Mouse (Mus musculus): ENCODE results near the gene Rassf8. TPM values are rescaled to one million over a fixed set of nuclear protein-coding genes. Genes with fewer than 3 reads are reported as not detected.

Rassf8 gene
- polyA plus RNA-seq, 1 experiment from 2014 or later = 3.8 TPM

DNA sequence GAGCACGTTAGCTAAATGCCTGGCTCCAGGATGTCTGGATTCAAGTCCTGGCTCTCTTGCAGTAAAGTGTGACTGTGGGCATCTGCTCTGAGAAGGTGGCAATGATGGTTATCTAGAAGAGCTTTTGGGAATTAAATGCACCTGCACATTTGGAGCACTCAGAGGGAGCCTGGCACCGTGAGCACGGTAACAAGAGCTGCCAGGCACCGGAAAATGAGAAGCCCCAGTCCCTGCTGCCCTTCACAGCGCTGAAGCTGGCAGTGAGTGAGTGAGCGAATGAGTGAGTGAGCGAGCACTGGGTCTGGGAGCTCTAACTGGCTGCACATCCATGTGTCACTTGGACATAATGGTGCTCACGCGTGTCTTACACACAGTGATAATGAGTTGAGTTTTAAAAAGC lies 34.7 kb downstream of the Rassf8 start:
- Histone ChIP-seq H3K27me3 (ENCODE audit: control insufficient read depth, insufficient read depth, low read length) (no peaks in the 10 kb centered on the region), H3K4me1 (ENCODE audit: control insufficient read depth, insufficient read depth, low read length) (no peaks in the 10 kb centered on the region), H3K27ac (ENCODE audit: low read depth, low read length) (no peak overlapping the region), H3K9ac (ENCODE audit: low read length) (no peak overlapping the region), H3K4me2 (no peak overlapping the region), H3K9me3 (ENCODE audit: control insufficient read depth, low read length) (no peaks in the 10 kb centered on the region), H3K4me3 (ENCODE audit: low read depth, low read length) (no peak overlapping the region), H3K36me3 (ENCODE audit: control insufficient read depth, insufficient read depth, low read length) (no peaks in the 10 kb centered on the region)
- 88% methylated on average over 9 of the region's 9 CpGs for WGBS
- no peak for DNase-seq (ENCODE audit: low spot score, missing footprints)
- ATAC-seq (ENCODE audit: low FRiP score) = no peak

DNA sequence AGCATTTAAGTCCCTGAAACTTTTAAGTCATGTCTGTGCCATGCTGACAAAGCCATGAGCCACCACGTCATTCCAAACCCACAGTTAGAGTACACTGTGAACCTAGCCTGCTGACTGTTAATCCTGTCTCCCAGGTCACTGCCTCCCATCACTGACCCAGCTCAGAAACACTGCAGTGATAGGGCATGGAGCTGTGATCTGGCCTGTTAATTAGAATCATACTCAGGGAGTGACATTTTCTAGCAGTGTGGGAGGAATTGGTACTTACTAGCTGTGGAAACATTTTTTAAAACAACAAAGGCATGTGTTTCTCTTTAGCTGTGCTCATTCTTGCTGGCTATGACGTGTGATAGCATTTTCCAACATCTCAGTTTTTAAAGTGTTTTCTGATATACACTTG lies 35.4 kb downstream of the Rassf8 start:
- H3K27me3 ChIP-seq (ENCODE audit: control insufficient read depth, insufficient read depth, low read length) = no peaks in the 10 kb centered on the region
- no peak overlapping the region for H3K27ac ChIP-seq (ENCODE audit: low read depth, low read length)
- H3K9me3 ChIP-seq (ENCODE audit: control insufficient read depth, low read length) = no peaks in the 10 kb centered on the region
- 51% methylated on average over 2 of the region's 2 CpGs for WGBS
- H3K4me1 ChIP-seq (ENCODE audit: control insufficient read depth, insufficient read depth, low read length) = no peaks in the 10 kb centered on the region
- DNase-seq (ENCODE audit: low spot score, missing footprints) (no peak), ATAC-seq (ENCODE audit: low FRiP score) (no peak)
- no peak overlapping the region for H3K4me2 ChIP-seq
- no peaks in the 10 kb centered on the region for H3K36me3 ChIP-seq (ENCODE audit: control insufficient read depth, insufficient read depth, low read length)
- no peak overlapping the region for H3K9ac ChIP-seq (ENCODE audit: low read length)
- no peak overlapping the region for H3K4me3 ChIP-seq (ENCODE audit: low read depth, low read length)

DNA sequence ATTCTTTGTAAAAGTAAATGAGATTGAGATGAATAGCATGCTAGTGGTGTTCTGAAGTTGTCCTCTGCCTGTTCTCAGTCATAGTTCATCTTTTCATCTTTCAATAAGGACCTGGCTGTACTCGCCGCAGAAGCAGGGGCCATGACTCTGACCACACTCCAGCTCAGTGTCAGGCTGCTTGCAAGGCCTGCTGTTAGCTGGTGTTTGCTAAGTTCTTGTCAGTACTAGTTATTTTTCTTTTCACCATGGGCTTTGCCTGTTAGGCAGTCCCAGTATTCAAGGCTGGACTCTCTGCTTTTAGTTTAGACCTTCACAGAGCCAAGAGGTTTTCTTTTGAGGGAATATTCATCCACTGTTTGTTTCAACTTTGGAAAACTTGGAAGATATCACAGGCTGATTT lies 40.8 kb downstream of the Rassf8 start:
- WGBS = 81% methylated on average over 2 of the region's 2 CpGs
- no peaks in the 10 kb centered on the region for H3K9me3 ChIP-seq (ENCODE audit: control insufficient read depth, low read length)
- ATAC-seq (ENCODE audit: low FRiP score) = no peak

DNA sequence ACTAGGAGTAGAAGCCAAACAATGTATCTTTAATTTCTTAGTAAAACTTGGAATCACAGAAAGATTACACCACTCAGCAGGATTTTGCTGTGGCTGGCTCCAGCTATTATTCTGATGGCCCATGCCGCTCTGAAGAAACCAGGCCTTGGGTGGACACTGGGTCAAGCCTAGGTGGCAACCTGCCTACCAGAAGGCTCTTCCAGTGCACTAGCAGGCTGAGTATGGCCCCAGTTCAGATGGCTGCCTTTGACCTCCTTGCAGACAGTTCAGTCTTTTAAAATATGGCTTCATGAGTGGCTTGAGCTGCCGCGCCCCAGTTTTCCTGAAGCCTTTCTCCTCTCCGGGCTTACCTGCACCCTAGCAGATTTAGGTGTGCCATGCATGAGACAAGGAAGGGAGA lies 43.2 kb downstream of the Rassf8 start:
- H3K4me3 ChIP-seq (ENCODE audit: low read depth, low read length) = no peak overlapping the region
- no peaks in the 10 kb centered on the region for H3K27me3 ChIP-seq (ENCODE audit: control insufficient read depth, insufficient read depth, low read length)
- H3K9ac ChIP-seq (ENCODE audit: low read length) = no peak overlapping the region
- no peak overlapping the region for H3K4me2 ChIP-seq
- no peak for DNase-seq (ENCODE audit: low spot score, missing footprints)
- H3K9me3 ChIP-seq (ENCODE audit: control insufficient read depth, low read length) = no peaks in the 10 kb centered on the region
- no peaks in the 10 kb centered on the region for H3K4me1 ChIP-seq (ENCODE audit: control insufficient read depth, insufficient read depth, low read length)
- ATAC-seq (ENCODE audit: low FRiP score) = no peak
- H3K36me3 ChIP-seq (ENCODE audit: control insufficient read depth, insufficient read depth, low read length) = no peaks in the 10 kb centered on the region
- WGBS = 94% methylated on average over 4 of the region's 4 CpGs
- no peak overlapping the region for H3K27ac ChIP-seq (ENCODE audit: low read depth, low read length)

More for the DNA sequence above, 40.8 kb downstream of the Rassf8 start:
- Histone ChIP-seq H3K27me3 (ENCODE audit: control insufficient read depth, insufficient read depth, low read length) (no peaks in the 10 kb centered on the region), H3K4me1 (ENCODE audit: control insufficient read depth, insufficient read depth, low read length) (no peaks in the 10 kb centered on the region), H3K27ac (ENCODE audit: low read depth, low read length) (no peak overlapping the region), H3K4me2 (no peak overlapping the region), H3K4me3 (ENCODE audit: low read depth, low read length) (no peak overlapping the region), H3K9ac (ENCODE audit: low read length) (no peak overlapping the region), H3K36me3 (ENCODE audit: control insufficient read depth, insufficient read depth, low read length) (no peaks in the 10 kb centered on the region)
- DNase-seq (ENCODE audit: low spot score, missing footprints) = peak; percentile 51

DNA sequence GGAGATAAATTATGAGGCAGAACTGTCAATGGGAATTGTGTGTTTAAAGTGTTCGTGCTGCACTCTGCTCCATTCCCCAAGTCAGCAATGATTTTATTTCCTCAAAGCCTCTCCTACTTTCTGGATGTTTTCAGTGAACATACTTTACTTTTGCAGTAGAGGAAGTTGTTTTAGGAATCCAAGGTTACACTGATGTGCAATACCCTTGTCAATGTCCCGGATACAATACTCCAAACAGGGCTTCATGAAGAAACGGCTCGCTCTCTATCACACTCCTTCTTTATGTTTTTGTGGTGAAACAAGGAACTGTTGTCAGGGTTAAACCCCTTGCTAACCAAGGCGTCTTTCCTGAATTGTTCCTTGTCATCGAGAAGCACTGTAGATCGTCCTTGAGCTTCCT lies 45.8 kb downstream of the Rassf8 start:
- Histone ChIP-seq H3K9ac (ENCODE audit: low read length) (no peak overlapping the region), H3K27me3 (ENCODE audit: control insufficient read depth, insufficient read depth, low read length) (no peaks in the 10 kb centered on the region), H3K27ac (ENCODE audit: low read depth, low read length) (no peak overlapping the region), H3K9me3 (ENCODE audit: control insufficient read depth, low read length) (no peaks in the 10 kb centered on the region), H3K4me1 (ENCODE audit: control insufficient read depth, insufficient read depth, low read length) (no peaks in the 10 kb centered on the region), H3K36me3 (ENCODE audit: control insufficient read depth, insufficient read depth, low read length) (no peaks in the 10 kb centered on the region), H3K4me3 (ENCODE audit: low read depth, low read length) (no peak overlapping the region), H3K4me2 (no peak overlapping the region)
- ATAC-seq (ENCODE audit: low FRiP score) = no peak
- WGBS = 79% methylated on average over 7 of the region's 7 CpGs
- DNase-seq (ENCODE audit: low spot score, missing footprints) = no peak

DNA sequence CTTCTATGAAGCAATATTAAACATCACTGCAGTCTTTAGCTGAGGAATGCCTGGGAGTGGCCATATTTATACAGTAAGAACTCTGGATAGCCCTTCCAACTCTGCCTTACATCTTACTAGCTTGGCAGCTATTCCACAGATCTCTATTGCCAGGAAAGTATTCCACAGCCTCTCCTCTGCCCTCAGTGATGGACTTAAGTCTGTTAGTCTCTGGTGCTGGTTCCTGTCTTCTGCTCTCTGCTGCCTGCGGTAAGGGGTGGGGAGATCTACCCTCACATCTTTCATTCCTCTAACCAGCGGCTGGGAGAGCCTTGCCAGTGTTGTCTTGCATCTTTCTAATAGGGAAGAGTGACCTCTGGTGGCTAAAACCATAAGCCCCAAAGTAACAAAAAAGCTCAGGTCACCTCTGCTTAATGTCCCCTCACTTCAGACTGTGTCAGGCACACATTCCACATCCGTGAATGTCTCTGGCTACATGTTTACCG lies 46.6 kb downstream of the Rassf8 start:
- H3K36me3 ChIP-seq (ENCODE audit: control insufficient read depth, insufficient read depth, low read length) = no peaks in the 10 kb centered on the region

DNA sequence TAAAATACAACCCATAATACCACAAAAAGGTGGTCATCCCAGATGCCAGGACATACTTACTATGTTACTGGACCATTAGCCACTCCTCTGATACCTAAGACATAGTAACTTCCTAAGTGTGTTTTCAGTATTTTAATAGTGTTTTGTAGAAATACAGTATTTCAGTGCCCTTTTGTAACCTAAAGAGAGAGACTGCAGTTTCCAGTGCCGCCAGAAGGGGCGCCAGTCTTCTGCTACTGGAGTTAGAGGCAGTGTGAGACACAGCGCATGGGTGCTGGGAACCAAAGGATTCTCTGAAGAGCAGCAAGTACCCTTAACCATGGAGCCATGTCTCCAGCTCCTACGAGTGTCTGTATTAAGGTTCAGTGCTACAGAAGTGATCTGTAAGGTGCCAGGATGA lies 48.1 kb downstream of the Rassf8 start:
- Histone ChIP-seq H3K36me3 (ENCODE audit: control insufficient read depth, insufficient read depth, low read length) (no peaks in the 10 kb centered on the region), H3K4me1 (ENCODE audit: control insufficient read depth, insufficient read depth, low read length) (no peaks in the 10 kb centered on the region), H3K27ac (ENCODE audit: low read depth, low read length) (no peak overlapping the region), H3K9ac (ENCODE audit: low read length) (no peak overlapping the region), H3K4me2 (no peak overlapping the region), H3K4me3 (ENCODE audit: low read depth, low read length) (no peak overlapping the region), H3K27me3 (ENCODE audit: control insufficient read depth, insufficient read depth, low read length) (no peaks in the 10 kb centered on the region), H3K9me3 (ENCODE audit: control insufficient read depth, low read length) (no peaks in the 10 kb centered on the region)
- ATAC-seq (ENCODE audit: low FRiP score) (no peak), DNase-seq (ENCODE audit: low spot score, missing footprints) (peak; percentile 85)
- 56% methylated on average over 4 of the region's 4 CpGs for WGBS

More for the DNA sequence above, 46.6 kb downstream of the Rassf8 start:
- WGBS = 21% methylated on average over 4 of the region's 4 CpGs
- H3K4me1 ChIP-seq (ENCODE audit: control insufficient read depth, insufficient read depth, low read length) = no peaks in the 10 kb centered on the region
- no peak overlapping the region for H3K27ac ChIP-seq (ENCODE audit: low read depth, low read length)
- H3K4me3 ChIP-seq (ENCODE audit: low read depth, low read length) = no peak overlapping the region
- H3K4me2 ChIP-seq = no peak overlapping the region
- no peak overlapping the region for H3K9ac ChIP-seq (ENCODE audit: low read length)
- no peaks in the 10 kb centered on the region for H3K27me3 ChIP-seq (ENCODE audit: control insufficient read depth, insufficient read depth, low read length)
- peak; percentile 89 for DNase-seq (ENCODE audit: low spot score, missing footprints)
- no peaks in the 10 kb centered on the region for H3K9me3 ChIP-seq (ENCODE audit: control insufficient read depth, low read length)
- ATAC-seq (ENCODE audit: low FRiP score) = peak; percentile 62; the same call in 1 of the 2 replicates

DNA sequence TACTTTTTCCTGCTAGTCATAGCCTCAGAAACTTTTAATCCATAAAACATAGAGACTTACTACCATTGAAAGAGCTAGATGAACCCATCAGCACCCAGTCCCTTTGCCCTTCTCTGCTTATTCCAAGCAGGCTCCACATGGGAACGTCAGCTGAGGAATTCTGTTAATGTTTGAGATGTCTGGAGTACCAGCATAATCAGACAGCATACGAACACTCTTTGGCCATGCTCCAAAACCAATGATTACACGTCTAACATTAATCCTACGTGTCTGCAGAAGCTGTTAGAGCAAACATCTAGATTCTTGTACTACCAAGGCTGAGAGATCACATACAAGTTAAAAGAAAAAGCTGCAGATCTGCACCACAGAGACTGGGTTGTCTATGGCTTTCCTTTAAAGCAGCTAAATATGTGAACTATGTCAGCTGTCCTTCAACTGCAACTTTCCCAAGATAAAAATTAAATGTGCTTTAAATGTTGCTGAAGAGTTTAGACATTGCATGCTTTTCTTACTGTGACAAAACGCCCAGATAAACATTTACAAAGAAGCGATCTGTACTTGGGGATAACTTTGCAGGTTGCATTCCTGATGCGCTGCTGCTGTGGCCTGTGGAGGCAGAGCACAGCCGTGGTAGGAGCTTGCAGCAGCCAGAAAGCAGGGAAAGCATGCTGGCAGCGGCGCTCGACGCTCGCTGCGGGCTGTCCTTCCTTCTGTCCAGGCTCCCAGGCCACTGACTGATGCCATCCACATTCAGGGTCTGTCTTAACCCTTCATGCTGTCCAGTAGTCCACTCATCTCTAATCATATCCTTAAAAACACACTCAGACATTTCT lies 49.9 kb downstream of the Rassf8 start:
- peak; percentile 79 for DNase-seq (ENCODE audit: low spot score, missing footprints)
- H3K4me1 ChIP-seq (ENCODE audit: control insufficient read depth, insufficient read depth, low read length) = no peaks in the 10 kb centered on the region
- no peaks in the 10 kb centered on the region for H3K9me3 ChIP-seq (ENCODE audit: control insufficient read depth, low read length)
- H3K27me3 ChIP-seq (ENCODE audit: control insufficient read depth, insufficient read depth, low read length) = no peaks in the 10 kb centered on the region
- ATAC-seq (ENCODE audit: low FRiP score) = no peak
- no peak overlapping the region for H3K4me2 ChIP-seq
- no peak overlapping the region for H3K27ac ChIP-seq (ENCODE audit: low read depth, low read length)
- H3K36me3 ChIP-seq (ENCODE audit: control insufficient read depth, insufficient read depth, low read length) = no peaks in the 10 kb centered on the region
- H3K4me3 ChIP-seq (ENCODE audit: low read depth, low read length) = no peak overlapping the region
- H3K9ac ChIP-seq (ENCODE audit: low read length) = no peak overlapping the region
- 67% methylated on average over 14 of the region's 14 CpGs for WGBS

DNA sequence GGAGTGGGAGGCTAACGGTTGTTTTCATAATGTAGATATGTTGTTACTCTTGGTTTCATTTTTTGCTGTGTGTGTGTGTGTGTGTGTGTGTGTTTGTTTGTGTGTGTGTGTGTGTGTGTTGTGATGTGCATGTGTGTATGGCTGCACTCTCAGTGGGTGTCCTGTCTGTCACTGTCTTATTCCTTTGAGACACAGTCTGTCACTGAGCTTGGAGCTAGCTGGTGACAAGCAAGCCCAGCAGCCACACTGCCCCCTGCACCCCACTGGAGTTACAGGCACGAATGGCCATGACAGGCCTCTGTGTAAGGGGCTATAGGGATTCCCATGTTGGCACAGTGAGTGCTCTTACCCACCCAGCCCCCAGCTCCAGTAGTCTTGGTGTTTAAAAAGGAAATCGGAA lies 51.1 kb downstream of the Rassf8 start:
- no peaks in the 10 kb centered on the region for H3K36me3 ChIP-seq (ENCODE audit: control insufficient read depth, insufficient read depth, low read length)
- no peaks in the 10 kb centered on the region for H3K9me3 ChIP-seq (ENCODE audit: control insufficient read depth, low read length)
- H3K4me2 ChIP-seq = no peak overlapping the region
- no peak overlapping the region for H3K9ac ChIP-seq (ENCODE audit: low read length)
- DNase-seq (ENCODE audit: low spot score, missing footprints) = peak; percentile 67
- H3K27ac ChIP-seq (ENCODE audit: low read depth, low read length) = no peak overlapping the region
- H3K4me1 ChIP-seq (ENCODE audit: control insufficient read depth, insufficient read depth, low read length) = no peaks in the 10 kb centered on the region
- ATAC-seq (ENCODE audit: low FRiP score) = no peak
- H3K4me3 ChIP-seq (ENCODE audit: low read depth, low read length) = no peak overlapping the region
- H3K27me3 ChIP-seq (ENCODE audit: control insufficient read depth, insufficient read depth, low read length) = no peaks in the 10 kb centered on the region
- 72% methylated on average over 3 of the region's 3 CpGs for WGBS
